Mouse (Mus musculus) bone marrow, adult 2 months (tissue): Measurements from ENCODE around the gene Ascl3. TPM values are rescaled to one million over a fixed set of nuclear protein-coding genes. Genes with fewer than 3 reads are reported as not detected.

Experiments used
- H3K27ac ChIP-seq: fragments of 200-500 bp; 2 replicates; pipeline ENCODE4 v1.5.1; 2012; ENCODE audit warnings: low read depth, mild to moderate bottlenecking, control low read depth, inconsistent platforms, low read length; ENCODE audit not compliant: control insufficient read depth, poor library complexity, insufficient read depth
- H3K4me1 ChIP-seq: fragments of 200-500 bp; 2 replicates; pipeline ENCODE4 v1.6.1; 2011; ENCODE audit warnings: low read length; ENCODE audit not compliant: control insufficient read depth, insufficient read depth
- H3K4me3 ChIP-seq: fragments of 200-500 bp; replicated peaks from 2 replicates; pipeline ENCODE3; 2011; ENCODE audit warnings: mild to moderate bottlenecking, low read depth, low read length, control low read depth; ENCODE audit not compliant: control insufficient read depth
- CTCF ChIP-seq: fragments of 200-500 bp; IDR thresholded peaks from 2 replicates; pipeline ENCODE4 v1.5.1; 2011; ENCODE audit warnings: low read length, control low read depth; ENCODE audit not compliant: control insufficient read depth, insufficient read depth
- POLR2A ChIP-seq: fragments of 200-500 bp; IDR thresholded peaks from 2 replicates; pipeline ENCODE4 v1.6.1; 2011; ENCODE audit warnings: low read depth, mild to moderate bottlenecking, control low read depth, low read length, borderline replicate concordance; ENCODE audit not compliant: control insufficient read depth
- WGBS: fragments of 180-500 bp; shearing (Covaris S2); methylation state at CpG from one replicate; pipeline ENCODE4 v1.1.7; 2018; 5-methylcytosine and 5-hydroxymethylcytosine counted together
- polyA plus RNA-seq: library from polyadenylated mRNA; stranded (reverse); fragments of >200 nt; gene quantifications from 2 replicates; pipeline ENCODE4 v1.2.4, GENCODE M21; 2011; ENCODE audit warnings: low replicate concordance; ENCODE audit not compliant: missing spikeins, insufficient read depth, insufficient read length

Gene Ascl3
- polyA plus RNA-seq, 1 experiment = not detected

DNA sequence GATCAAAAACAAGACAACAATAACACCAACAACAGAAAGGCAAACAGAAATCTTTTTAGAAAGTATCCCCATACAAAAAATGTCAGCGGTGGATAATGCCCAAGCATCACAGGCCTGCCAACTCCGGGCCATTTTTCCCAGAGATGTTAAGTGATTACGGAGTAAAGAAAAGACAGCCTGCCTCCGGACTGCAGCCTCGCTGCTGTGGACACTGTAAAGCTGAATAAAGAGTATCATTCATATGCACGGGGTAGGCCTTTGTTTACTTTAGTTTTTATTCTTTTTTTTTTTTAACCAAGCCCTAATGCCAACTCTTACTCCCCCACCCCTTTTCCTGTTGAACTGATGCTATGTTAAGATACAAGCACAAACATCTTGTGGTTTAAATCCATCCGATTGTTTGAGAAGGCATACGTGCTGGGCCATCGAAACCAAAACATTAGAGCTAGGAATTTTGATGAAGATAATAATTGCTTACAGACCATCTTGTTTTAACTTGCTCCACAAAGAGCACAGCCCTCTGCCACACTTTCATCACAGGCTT, 44.9 kb downstream of the Ascl3 start:
- Histone ChIP-seq H3K4me3 (no peak overlapping the region), H3K27ac (no peak overlapping the region), H3K4me1 (no peaks in the 10 kb centered on the region)
- 65% methylated on average over 9 of the region's 9 CpGs for WGBS
- TF ChIP-seq POLR2A (no peak), CTCF (no peak)

DNA sequence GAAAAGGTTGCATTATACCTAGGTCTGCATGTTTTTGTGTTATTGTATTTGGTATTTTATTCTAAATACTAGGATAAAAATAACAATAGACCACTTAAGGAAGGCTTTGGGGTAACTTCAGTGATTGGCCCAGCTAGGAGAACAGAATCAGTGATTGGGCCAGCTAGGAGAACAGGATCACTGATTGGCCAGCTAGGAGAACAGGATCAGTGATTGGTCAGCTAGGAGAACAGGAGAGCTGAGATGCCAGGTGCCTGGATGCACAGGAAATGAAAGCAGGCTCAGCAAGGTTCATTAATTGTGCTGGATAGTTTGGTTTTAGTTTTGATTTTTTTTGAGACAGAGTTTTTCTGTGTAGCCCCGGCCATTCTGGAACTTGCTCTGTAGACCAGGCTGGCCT, 50.6 kb downstream of the Ascl3 start:
- H3K27ac ChIP-seq = no peak overlapping the region
- no peaks in the 10 kb centered on the region for H3K4me1 ChIP-seq
- 87% methylated on average over 1 of the region's 1 CpGs for WGBS
- H3K4me3 ChIP-seq = no peak overlapping the region
- no peak for TF ChIP-seq CTCF
- no peak for TF ChIP-seq POLR2A

DNA sequence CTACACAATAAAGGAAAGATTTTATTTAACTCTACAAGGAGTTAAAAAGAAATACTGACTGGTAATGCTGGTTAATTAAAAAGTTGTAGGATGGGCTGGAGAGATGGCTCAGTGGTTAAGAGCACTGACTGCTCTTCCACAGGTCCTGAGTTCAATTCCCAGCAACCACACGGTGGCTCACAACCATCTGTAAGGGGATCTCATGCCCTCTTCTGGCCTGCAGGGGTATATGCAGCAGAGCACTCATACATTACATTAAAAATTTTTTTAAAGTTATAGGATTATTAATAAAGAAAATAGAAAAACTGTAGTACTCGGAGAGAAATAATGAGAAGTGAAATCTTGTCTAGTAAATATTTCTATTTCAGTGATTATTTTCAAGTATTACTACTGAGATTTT, 51.2 kb downstream of the Ascl3 start:
- 76% methylated on average over 2 of the region's 2 CpGs for WGBS

More for the DNA sequence above, 51.2 kb downstream of the Ascl3 start:
- no peak overlapping the region for H3K27ac ChIP-seq
- H3K4me3 ChIP-seq = no peak overlapping the region
- no peaks in the 10 kb centered on the region for H3K4me1 ChIP-seq
- no peak for TF ChIP-seq POLR2A
- TF ChIP-seq CTCF = no peak

Other genes with a start within 250 kb of the Ascl3 start
- 5.7 TPM in 1 of 2 replicates, not detected in the other for gene Trim66, start 223.6 kb downstream of the Ascl3 start, polyA plus RNA-seq
- 394 and 562 TPM in 2 replicates for gene Rpl27a, start 212.6 kb downstream of the Ascl3 start, polyA plus RNA-seq
- gene St5, start 28.1 kb downstream of the Ascl3 start, polyA plus RNA-seq = 29.9 and 46.2 TPM in 2 replicates
- 22.7 and 23.1 TPM in 2 replicates for gene Akip1, start 28.0 kb downstream of the Ascl3 start, polyA plus RNA-seq
- not detected in 2 replicates for gene BC051019, start 7.9 kb downstream of the Ascl3 start, polyA plus RNA-seq
- 20.4 and 22.5 TPM in 2 replicates for gene Tmem9b, start 21.1 kb upstream of the Ascl3 start, polyA plus RNA-seq
- 2.0 and 3.3 TPM in 2 replicates for gene Nrip3, start 50.3 kb upstream of the Ascl3 start, polyA plus RNA-seq
- 0.55 TPM in 1 of 2 replicates, not detected in the other for gene Scube2, start 134.0 kb upstream of the Ascl3 start, polyA plus RNA-seq
- gene Dennd5a, start 228.7 kb upstream of the Ascl3 start, polyA plus RNA-seq = 27.2 and 54.9 TPM in 2 replicates